Mouse (Mus musculus): Measurements from ENCODE around the gene Fsip1. TPM values are rescaled to one million over a fixed set of nuclear protein-coding genes. Genes with fewer than 3 reads are reported as not detected.

The Fsip1 gene
- polyA plus RNA-seq, 1 experiment from 2014 or later, result 0.42 TPM

DNA sequence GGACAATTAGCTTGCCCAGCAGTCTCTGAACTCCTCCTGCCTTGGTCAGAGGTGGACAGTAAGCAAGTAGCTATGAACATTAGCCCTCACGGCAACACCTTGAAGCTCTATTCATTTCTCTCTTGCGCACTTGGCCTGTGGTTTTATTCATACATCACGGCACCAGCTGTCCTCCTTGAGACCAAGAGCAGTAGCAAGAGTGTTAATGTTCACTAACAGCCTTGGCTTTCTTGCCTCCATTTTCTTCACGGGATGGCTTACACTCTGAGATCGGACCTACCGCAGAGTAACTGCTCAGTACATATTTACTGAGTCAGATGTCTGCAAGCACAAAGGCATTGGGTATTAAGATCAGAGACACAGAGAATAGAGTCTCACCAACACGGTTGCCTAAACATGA is 132.3 kb downstream of the Fsip1 start:
- WGBS, result 85% methylated on average over 7 of the region's 7 CpGs
- no peak for ATAC-seq (ENCODE audit: insufficient number of reproducible peaks, insufficient read depth, low FRiP score, low read depth)
- H3K9me3 ChIP-seq (ENCODE audit: control insufficient read depth, low read length), result no peaks in the 10 kb centered on the region
- H3K27me3 ChIP-seq (ENCODE audit: control insufficient read depth, insufficient read depth, low read length), result no peaks in the 10 kb centered on the region
- H3K4me1 ChIP-seq (ENCODE audit: control insufficient read depth in 2 of 2, insufficient read depth in 2 of 2, low read length in 2 of 2), result no peaks in the 10 kb centered on the region
- peaks cover 67% of the 10 kb centered on the region for H3K36me3 ChIP-seq (ENCODE audit: control insufficient read depth, insufficient read depth, low read length)
- H3K4me2 ChIP-seq (ENCODE audit: low read length), result no peak overlapping the region
- H3K27ac ChIP-seq (replicated peaks in 1 of 2; ENCODE audit: control insufficient read depth in 1 of 2, insufficient read depth in 1 of 2, low read depth in 2 of 2, low read length in 2 of 2), result no peak overlapping the region
- H3K4me3 ChIP-seq (ENCODE audit: control insufficient read depth in 1 of 2, insufficient read depth in 1 of 2, low read depth in 1 of 2, low read length in 2 of 2), result no peak overlapping the region
- no peak overlapping the region for H3K9ac ChIP-seq (ENCODE audit: low read length)

DNA sequence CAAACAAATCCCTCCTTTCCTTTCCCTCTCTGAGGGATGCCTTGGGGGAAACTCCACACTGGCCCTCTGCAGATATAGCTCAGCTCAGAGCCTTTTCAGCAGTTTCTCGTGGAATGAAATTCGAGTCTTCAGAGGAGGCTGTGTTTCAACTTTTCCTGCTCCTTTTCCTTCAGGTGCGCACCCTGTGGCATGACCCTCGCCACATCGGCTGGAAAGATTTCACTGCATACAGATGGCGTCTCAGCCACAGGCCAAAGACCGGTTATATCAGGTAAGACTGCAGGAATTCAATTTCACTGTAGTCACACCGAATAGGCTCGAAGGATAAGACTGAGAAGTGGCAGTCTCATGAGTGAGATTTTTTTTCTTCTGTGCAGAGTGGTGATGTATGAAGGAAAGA is 133.0 kb downstream of the Fsip1 start:
- Histone ChIP-seq H3K4me3 (ENCODE audit: control insufficient read depth in 1 of 2, insufficient read depth in 1 of 2, low read depth in 1 of 2, low read length in 2 of 2) (no peak overlapping the region), H3K9ac (ENCODE audit: low read length) (no peak overlapping the region), H3K36me3 (ENCODE audit: control insufficient read depth, insufficient read depth, low read length) (peaks cover 74% of the 10 kb centered on the region), H3K4me2 (ENCODE audit: low read length) (no peak overlapping the region), H3K9me3 (ENCODE audit: control insufficient read depth, low read length) (no peaks in the 10 kb centered on the region), H3K4me1 (ENCODE audit: control insufficient read depth in 2 of 2, insufficient read depth in 2 of 2, low read length in 2 of 2) (no peaks in the 10 kb centered on the region), H3K27me3 (ENCODE audit: control insufficient read depth, insufficient read depth, low read length) (no peaks in the 10 kb centered on the region), H3K27ac (replicated peaks in 1 of 2; ENCODE audit: control insufficient read depth in 1 of 2, insufficient read depth in 1 of 2, low read depth in 2 of 2, low read length in 2 of 2) (no peak overlapping the region)
- WGBS, result 87% methylated on average over 9 of the region's 9 CpGs
- ATAC-seq (ENCODE audit: insufficient number of reproducible peaks, insufficient read depth, low FRiP score, low read depth), result no peak

DNA sequence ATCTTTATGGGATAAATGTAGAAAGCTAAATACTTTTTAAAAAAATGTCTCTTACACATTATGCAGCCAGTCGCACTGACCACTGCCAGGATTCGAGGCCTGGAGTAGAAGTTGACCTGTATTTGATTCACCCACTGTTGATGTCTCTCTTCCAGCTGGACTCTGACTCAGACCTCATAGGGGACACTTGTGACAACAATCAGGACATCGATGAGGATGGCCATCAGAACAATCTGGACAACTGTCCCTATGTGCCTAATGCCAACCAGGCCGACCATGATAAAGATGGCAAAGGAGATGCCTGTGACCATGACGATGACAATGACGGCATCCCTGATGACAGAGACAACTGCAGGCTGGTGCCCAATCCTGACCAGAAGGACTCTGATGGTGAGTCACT is 134.5 kb downstream of the Fsip1 start:
- Histone ChIP-seq H3K9ac (ENCODE audit: low read length) (no peak overlapping the region), H3K36me3 (ENCODE audit: control insufficient read depth, insufficient read depth, low read length) (peaks cover 88% of the 10 kb centered on the region), H3K9me3 (ENCODE audit: control insufficient read depth, low read length) (no peaks in the 10 kb centered on the region), H3K4me3 (ENCODE audit: control insufficient read depth in 1 of 2, insufficient read depth in 1 of 2, low read depth in 1 of 2, low read length in 2 of 2) (no peak overlapping the region), H3K27me3 (ENCODE audit: control insufficient read depth, insufficient read depth, low read length) (no peaks in the 10 kb centered on the region), H3K4me1 (ENCODE audit: control insufficient read depth in 2 of 2, insufficient read depth in 2 of 2, low read length in 2 of 2) (no peaks in the 10 kb centered on the region; a peak in 2 of 4 replicates), H3K27ac (replicated peaks in 1 of 2; ENCODE audit: control insufficient read depth in 1 of 2, insufficient read depth in 1 of 2, low read depth in 2 of 2, low read length in 2 of 2) (no peak overlapping the region), H3K4me2 (ENCODE audit: low read length) (no peak overlapping the region)
- WGBS, result 89% methylated on average over 6 of the region's 6 CpGs
- no peak for ATAC-seq (ENCODE audit: insufficient number of reproducible peaks, insufficient read depth, low FRiP score, low read depth)

DNA sequence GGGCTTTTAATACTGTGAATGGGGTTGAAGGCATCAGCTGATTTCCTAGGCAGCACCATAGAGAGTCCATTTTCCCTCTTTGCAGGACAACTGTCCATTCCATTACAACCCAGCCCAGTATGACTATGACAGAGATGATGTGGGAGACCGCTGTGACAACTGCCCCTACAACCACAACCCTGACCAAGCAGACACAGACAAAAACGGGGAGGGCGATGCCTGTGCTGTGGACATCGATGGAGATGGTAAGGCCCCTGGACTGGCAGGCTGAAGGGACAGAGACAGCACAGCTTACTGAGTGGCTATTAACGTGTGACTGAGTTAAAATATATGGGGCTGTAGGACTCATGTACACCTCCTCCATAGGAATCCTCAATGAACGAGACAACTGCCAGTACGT is 136.0 kb downstream of the Fsip1 start:
- no peak overlapping the region for H3K27ac ChIP-seq (replicated peaks in 1 of 2; ENCODE audit: control insufficient read depth in 1 of 2, insufficient read depth in 1 of 2, low read depth in 2 of 2, low read length in 2 of 2)
- ATAC-seq (ENCODE audit: insufficient number of reproducible peaks, insufficient read depth, low FRiP score, low read depth), result no peak
- WGBS, result 90% methylated on average over 7 of the region's 7 CpGs
- no peaks in the 10 kb centered on the region for H3K9me3 ChIP-seq (ENCODE audit: control insufficient read depth, low read length)
- H3K4me3 ChIP-seq (ENCODE audit: control insufficient read depth in 1 of 2, insufficient read depth in 1 of 2, low read depth in 1 of 2, low read length in 2 of 2), result no peak overlapping the region
- no peak overlapping the region for H3K4me2 ChIP-seq (ENCODE audit: low read length)
- no peaks in the 10 kb centered on the region; a peak in 2 of 4 replicates for H3K4me1 ChIP-seq (ENCODE audit: control insufficient read depth in 2 of 2, insufficient read depth in 2 of 2, low read length in 2 of 2)
- peaks cover 99% of the 10 kb centered on the region for H3K36me3 ChIP-seq (ENCODE audit: control insufficient read depth, insufficient read depth, low read length)
- no peak overlapping the region for H3K9ac ChIP-seq (ENCODE audit: low read length)
- H3K27me3 ChIP-seq (ENCODE audit: control insufficient read depth, insufficient read depth, low read length), result no peaks in the 10 kb centered on the region

DNA sequence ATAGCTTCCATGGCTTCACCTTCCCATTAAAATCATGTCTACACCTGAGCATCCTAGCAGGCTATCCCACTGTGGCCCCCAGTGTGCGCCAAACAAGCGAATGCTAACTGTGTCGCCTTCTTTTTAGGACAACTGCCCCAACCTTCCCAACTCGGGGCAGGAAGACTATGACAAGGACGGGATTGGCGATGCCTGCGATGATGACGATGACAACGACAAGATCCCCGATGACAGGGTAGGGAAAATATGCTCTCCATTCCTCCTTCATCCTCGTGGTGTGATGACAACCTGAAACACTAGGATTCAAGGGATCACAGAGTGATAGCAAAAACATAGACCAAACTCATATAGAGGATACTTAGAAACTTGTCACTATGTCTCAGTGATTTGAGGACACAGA is 136.7 kb downstream of the Fsip1 start:
- H3K9me3 ChIP-seq (ENCODE audit: control insufficient read depth, low read length), result no peaks in the 10 kb centered on the region
- H3K4me1 ChIP-seq (ENCODE audit: control insufficient read depth in 2 of 2, insufficient read depth in 2 of 2, low read length in 2 of 2), result no peaks in the 10 kb centered on the region; a peak in 2 of 4 replicates
- no peak overlapping the region for H3K4me2 ChIP-seq (ENCODE audit: low read length)
- H3K27me3 ChIP-seq (ENCODE audit: control insufficient read depth, insufficient read depth, low read length), result no peaks in the 10 kb centered on the region
- no peak overlapping the region for H3K4me3 ChIP-seq (ENCODE audit: control insufficient read depth in 1 of 2, insufficient read depth in 1 of 2, low read depth in 1 of 2, low read length in 2 of 2)
- 87% methylated on average over 11 of the region's 11 CpGs for WGBS
- H3K27ac ChIP-seq (replicated peaks in 1 of 2; ENCODE audit: control insufficient read depth in 1 of 2, insufficient read depth in 1 of 2, low read depth in 2 of 2, low read length in 2 of 2), result no peak overlapping the region
- no peak for ATAC-seq (ENCODE audit: insufficient number of reproducible peaks, insufficient read depth, low FRiP score, low read depth)
- H3K9ac ChIP-seq (ENCODE audit: low read length), result no peak overlapping the region
- H3K36me3 ChIP-seq (ENCODE audit: control insufficient read depth, insufficient read depth, low read length), result peaks cover 99% of the 10 kb centered on the region

DNA sequence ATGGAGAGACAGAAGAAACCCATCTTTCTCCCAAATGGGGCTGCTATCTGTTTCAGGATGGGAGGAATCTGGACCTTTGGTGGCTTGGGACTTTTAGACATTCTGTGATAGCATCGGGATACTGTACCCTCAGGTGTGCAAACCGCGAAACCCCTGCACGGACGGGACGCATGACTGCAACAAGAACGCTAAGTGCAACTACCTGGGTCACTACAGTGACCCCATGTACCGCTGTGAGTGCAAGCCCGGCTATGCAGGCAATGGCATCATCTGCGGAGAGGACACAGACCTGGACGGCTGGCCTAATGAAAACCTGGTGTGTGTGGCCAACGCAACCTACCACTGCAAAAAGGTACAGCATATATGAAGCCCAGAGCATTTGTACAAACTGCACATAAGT is 137.1 kb downstream of the Fsip1 start:
- ATAC-seq (ENCODE audit: insufficient number of reproducible peaks, insufficient read depth, low FRiP score, low read depth), result no peak
- 94% methylated on average over 12 of the region's 12 CpGs for WGBS
- no peaks in the 10 kb centered on the region; a peak in 2 of 4 replicates for H3K4me1 ChIP-seq (ENCODE audit: control insufficient read depth in 2 of 2, insufficient read depth in 2 of 2, low read length in 2 of 2)
- no peaks in the 10 kb centered on the region for H3K27me3 ChIP-seq (ENCODE audit: control insufficient read depth, insufficient read depth, low read length)
- H3K27ac ChIP-seq (replicated peaks in 1 of 2; ENCODE audit: control insufficient read depth in 1 of 2, insufficient read depth in 1 of 2, low read depth in 2 of 2, low read length in 2 of 2), result no peak overlapping the region
- H3K4me2 ChIP-seq (ENCODE audit: low read length), result no peak overlapping the region
- peaks cover 98% of the 10 kb centered on the region for H3K36me3 ChIP-seq (ENCODE audit: control insufficient read depth, insufficient read depth, low read length)
- no peak overlapping the region for H3K4me3 ChIP-seq (ENCODE audit: control insufficient read depth in 1 of 2, insufficient read depth in 1 of 2, low read depth in 1 of 2, low read length in 2 of 2)
- no peaks in the 10 kb centered on the region for H3K9me3 ChIP-seq (ENCODE audit: control insufficient read depth, low read length)
- no peak overlapping the region for H3K9ac ChIP-seq (ENCODE audit: low read length)

DNA sequence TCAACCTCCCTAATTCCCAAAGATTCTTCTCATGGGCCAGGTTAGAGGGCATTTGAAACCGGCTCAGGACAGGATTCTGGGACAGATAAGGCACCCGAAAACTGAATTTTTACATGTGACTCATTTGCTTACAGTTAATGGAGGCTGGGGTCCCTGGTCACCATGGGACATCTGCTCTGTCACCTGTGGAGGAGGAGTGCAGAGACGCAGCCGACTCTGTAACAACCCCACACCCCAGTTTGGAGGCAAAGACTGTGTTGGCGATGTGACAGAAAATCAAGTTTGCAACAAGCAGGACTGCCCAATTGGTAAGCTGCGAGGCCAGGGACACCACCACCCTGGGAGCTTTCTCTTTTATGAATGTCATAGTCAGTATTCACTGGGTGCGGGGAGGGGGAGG is 138.3 kb downstream of the Fsip1 start:
- no peak for ATAC-seq (ENCODE audit: insufficient number of reproducible peaks, insufficient read depth, low FRiP score, low read depth)
- Histone ChIP-seq H3K36me3 (ENCODE audit: control insufficient read depth, insufficient read depth, low read length) (peaks cover 90% of the 10 kb centered on the region), H3K27me3 (ENCODE audit: control insufficient read depth, insufficient read depth, low read length) (no peaks in the 10 kb centered on the region), H3K4me2 (ENCODE audit: low read length) (no peak overlapping the region), H3K9ac (ENCODE audit: low read length) (no peak overlapping the region), H3K4me3 (ENCODE audit: control insufficient read depth in 1 of 2, insufficient read depth in 1 of 2, low read depth in 1 of 2, low read length in 2 of 2) (no peak overlapping the region), H3K9me3 (ENCODE audit: control insufficient read depth, low read length) (no peaks in the 10 kb centered on the region), H3K4me1 (ENCODE audit: control insufficient read depth in 2 of 2, insufficient read depth in 2 of 2, low read length in 2 of 2) (no peaks in the 10 kb centered on the region; a peak in 2 of 4 replicates), H3K27ac (replicated peaks in 1 of 2; ENCODE audit: control insufficient read depth in 1 of 2, insufficient read depth in 1 of 2, low read depth in 2 of 2, low read length in 2 of 2) (no peak overlapping the region)
- 82% methylated on average over 7 of the region's 7 CpGs for WGBS

DNA sequence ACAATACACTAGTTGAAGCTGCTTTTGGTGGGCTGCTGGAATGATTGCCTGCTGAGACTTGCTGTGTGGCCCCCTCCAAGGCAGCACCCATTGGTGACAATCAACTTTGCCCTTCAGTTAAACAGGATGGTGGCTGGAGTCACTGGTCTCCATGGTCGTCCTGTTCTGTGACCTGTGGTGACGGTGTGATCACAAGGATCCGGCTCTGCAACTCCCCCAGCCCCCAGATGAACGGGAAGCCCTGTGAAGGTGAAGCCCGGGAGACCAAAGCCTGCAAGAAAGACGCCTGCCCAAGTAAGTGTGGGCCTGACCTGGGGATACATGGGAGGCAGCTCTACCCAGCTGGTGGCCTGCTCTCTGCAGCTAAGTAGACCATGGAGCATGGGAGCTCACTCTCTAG is 138.7 kb downstream of the Fsip1 start:
- H3K27me3 ChIP-seq (ENCODE audit: control insufficient read depth, insufficient read depth, low read length), result no peaks in the 10 kb centered on the region
- no peak overlapping the region for H3K9ac ChIP-seq (ENCODE audit: low read length)
- H3K4me2 ChIP-seq (ENCODE audit: low read length), result no peak overlapping the region
- no peak overlapping the region for H3K27ac ChIP-seq (replicated peaks in 1 of 2; ENCODE audit: control insufficient read depth in 1 of 2, insufficient read depth in 1 of 2, low read depth in 2 of 2, low read length in 2 of 2)
- H3K36me3 ChIP-seq (ENCODE audit: control insufficient read depth, insufficient read depth, low read length), result peaks cover 85% of the 10 kb centered on the region
- H3K9me3 ChIP-seq (ENCODE audit: control insufficient read depth, low read length), result no peaks in the 10 kb centered on the region
- peaks cover 0 to 3% of the 10 kb centered on the region in 2 experiments; a peak in 2 of 4 replicates for H3K4me1 ChIP-seq (ENCODE audit: control insufficient read depth in 2 of 2, insufficient read depth in 2 of 2, low read length in 2 of 2)
- WGBS, result 70% methylated on average over 6 of the region's 6 CpGs
- ATAC-seq (ENCODE audit: insufficient number of reproducible peaks, insufficient read depth, low FRiP score, low read depth), result no peak
- no peak overlapping the region for H3K4me3 ChIP-seq (ENCODE audit: control insufficient read depth in 1 of 2, insufficient read depth in 1 of 2, low read depth in 1 of 2, low read length in 2 of 2)

Measured in heart, embryonic 14.5 days (tissue).